Mouse (Mus musculus) liver, adult 10 weeks (tissue): ENCODE measurements around the gene Fundc2. TPM values are rescaled to one million over a fixed set of nuclear protein-coding genes. Genes with fewer than 3 reads are reported as not detected.

Source experiments
- polyA plus RNA-seq: library from polyadenylated mRNA; stranded (reverse); fragments of 350-450 nt; fragmentation: Illumina TruSeq; extraction: RNeasy Lipid Tissue Mini Kit (QIAGEN cat#74804); gene quantifications from one replicate; pipeline ENCODE4 v1.2.3, GENCODE M21; 2014; ENCODE audit warnings: low read depth, low replicate concordance

Fundc2 gene
- polyA plus RNA-seq = 19.5 TPM

DNA sequence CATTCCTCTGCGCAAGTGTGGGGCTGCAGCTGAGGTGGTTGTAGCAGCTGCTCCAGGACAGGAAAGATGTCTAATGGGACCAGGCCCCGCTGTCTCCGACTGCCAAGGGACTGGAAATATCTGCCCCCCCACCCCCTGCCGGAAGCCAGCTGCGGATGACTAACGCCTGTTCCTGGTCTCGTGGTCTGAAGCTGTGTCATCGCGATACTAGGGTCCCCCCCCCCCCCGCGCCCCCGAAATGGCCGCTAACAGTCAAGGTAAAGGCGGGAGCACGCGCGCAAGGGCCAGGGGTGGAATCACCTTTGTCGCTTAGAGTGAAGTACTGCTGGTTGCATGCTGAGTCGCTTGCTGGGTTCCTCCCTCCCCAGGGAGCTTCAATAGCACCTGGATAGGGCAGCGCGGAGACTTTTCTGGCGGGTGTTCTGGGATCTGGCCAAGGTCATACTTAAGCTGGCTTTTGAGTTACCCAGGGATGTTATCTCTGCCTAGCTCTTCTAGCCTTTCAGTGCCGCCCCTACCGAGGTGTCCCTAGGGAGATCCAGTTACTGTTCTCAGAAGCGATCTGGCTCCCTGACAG is at the start of gene Fundc2, which contains the start of gene F8:
Gene Fundc2, plus strand, starts transcription at position 205 of the 577 bp plus-strand sequence.
Gene F8, minus strand, starts transcription at position 421 of the 577 bp plus-strand sequence.

DNA sequence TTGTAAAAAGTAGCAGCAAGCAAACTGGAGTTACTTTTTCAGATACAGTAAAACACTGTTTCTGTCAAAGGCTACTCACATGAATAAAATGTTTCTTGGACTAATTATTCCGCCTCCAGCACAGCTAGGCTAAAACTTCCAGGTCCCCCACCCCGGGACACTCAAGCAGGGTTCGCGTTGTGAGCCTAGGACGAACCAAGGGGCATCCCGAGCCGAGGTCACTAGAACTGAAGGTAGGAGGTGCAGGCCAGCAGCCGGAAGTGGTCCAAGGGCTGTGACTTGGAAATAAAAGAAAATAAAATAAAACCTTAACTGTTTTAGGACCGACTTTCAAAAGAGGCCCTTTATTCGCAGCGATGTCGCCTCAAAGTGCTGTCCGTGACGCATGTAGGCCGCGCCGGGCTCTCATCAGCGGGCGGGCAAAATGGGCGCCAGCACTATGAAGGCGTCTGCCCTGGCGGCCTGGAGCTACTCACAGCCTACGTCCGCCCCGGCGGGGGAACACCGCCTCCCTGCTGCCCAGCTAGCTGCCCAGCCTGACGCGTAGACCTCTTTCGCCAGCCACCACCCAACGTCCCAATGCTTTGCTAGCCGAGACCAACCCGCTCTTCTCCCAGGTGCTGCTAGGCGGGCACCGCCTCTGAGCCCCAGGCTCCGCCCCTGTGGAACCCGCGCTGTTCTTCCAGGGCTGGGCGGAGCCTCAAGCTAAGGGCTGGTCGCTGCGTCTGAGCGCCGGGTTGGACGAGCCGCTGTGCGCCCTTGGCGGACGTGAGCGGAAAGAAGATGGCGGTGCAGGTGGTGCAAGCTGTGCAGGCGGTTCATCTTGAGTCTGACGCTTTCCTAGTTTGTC is 34.0 kb downstream of the Fundc2 start, which contains the start of the genes Cmc4, Mtcp1 and Brcc3:
Gene Cmc4, minus strand, starts transcription at position 649 of the 850 bp plus-strand sequence.
Gene Mtcp1, minus strand, starts transcription at position 653 of the 850 bp plus-strand sequence.
Gene Brcc3, plus strand, starts transcription at position 693 of the 850 bp plus-strand sequence.

Other genes with a start within 250 kb of the Fundc2 start
- gene Smim9, start 218.6 kb upstream of the Fundc2 start, polyA plus RNA-seq = not detected
- 12.1 TPM for gene F8, start 216 bp downstream of the Fundc2 start, polyA plus RNA-seq
- 19.9 TPM for gene Cmc4, start 34.2 kb downstream of the Fundc2 start, polyA plus RNA-seq
- 8.5 TPM for gene Mtcp1, start 34.2 kb downstream of the Fundc2 start, polyA plus RNA-seq
- 40.1 TPM for gene Brcc3, start 34.2 kb downstream of the Fundc2 start, polyA plus RNA-seq
- 59.9 TPM for gene Vbp1, start 131.9 kb downstream of the Fundc2 start, polyA plus RNA-seq
- not detected for gene Rab39b, start 195.8 kb downstream of the Fundc2 start, polyA plus RNA-seq